Mouse (Mus musculus) G1E (cell line): Measurements from ENCODE around the gene Tmem245. TPM values are rescaled to one million over a fixed set of nuclear protein-coding genes. Genes with fewer than 3 reads are reported as not detected.

Source experiments
- ATAC-seq: 2 replicates; pipeline ENCODE4 v1.8.0; 2016; ENCODE audit warnings: mild to moderate bottlenecking; ENCODE audit not compliant: insufficient number of reproducible peaks, poor library complexity, low FRiP score, severe bottlenecking; ENCODE audit errors: extremely low read depth
- DNase-seq: peaks from one replicate; pipeline ENCODE4 v3.0.0; 2012; ENCODE audit warnings: low spot score
- H3K27me3 ChIP-seq: 2 replicates; pipeline ENCODE4 v1.6.1; 2012; ENCODE audit warnings: mild to moderate bottlenecking, low read length, inconsistent platforms; ENCODE audit not compliant: insufficient read depth
- H3K36me3 ChIP-seq: replicated peaks from 2 replicates; pipeline ENCODE3; 2012; ENCODE audit warnings: mild to moderate bottlenecking, inconsistent platforms
- H3K4me1 ChIP-seq: 2 replicates; pipeline ENCODE4 v1.6.1; 2012; ENCODE audit warnings: low read depth, low read length, inconsistent platforms, mixed read lengths; ENCODE audit not compliant: insufficient read depth
- H3K4me3 ChIP-seq: 2 replicates; pipeline ENCODE4 v1.5.1; 2012; ENCODE audit warnings: low read depth, mild to moderate bottlenecking, inconsistent platforms, low read length, moderate library complexity, mixed read lengths
- H3K9me3 ChIP-seq: replicated peaks from 2 replicates; pipeline ENCODE4 v1.6.1; 2012; ENCODE audit warnings: inconsistent platforms
- CTCF ChIP-seq: IDR thresholded peaks from 2 replicates; pipeline ENCODE4 v1.5.1; 2012; ENCODE audit warnings: low read depth, low read length, inconsistent platforms, mixed read lengths
- GATA1 ChIP-seq: IDR thresholded peaks from 2 replicates; pipeline ENCODE4 v1.6.1; 2012; ENCODE audit warnings: borderline replicate concordance, low read length, inconsistent platforms, mixed read lengths
- GATA2 ChIP-seq: IDR thresholded peaks from 2 replicates; pipeline ENCODE4 v1.6.1; 2012; ENCODE audit warnings: low read depth, low read length, inconsistent platforms, borderline replicate concordance
- POLR2AphosphoS5 ChIP-seq: IDR thresholded peaks from 2 replicates; pipeline ENCODE4 v1.6.1; 2012; ENCODE audit warnings: low read depth, low read length, inconsistent platforms; ENCODE audit not compliant: insufficient replicate concordance
- TAL1 ChIP-seq: conservative IDR thresholded peaks from 2 replicates; pipeline ENCODE4 v1.6.1; 2012; ENCODE audit warnings: low read depth, low read length, inconsistent platforms, mixed read lengths
- polyA plus RNA-seq: library from polyadenylated mRNA; stranded (reverse); fragments of >175 nt; gene quantifications from 2 replicates; pipeline ENCODE4 v1.2.3, GENCODE M21; 2012
- total RNA-seq, 2 experiments: library from RNA; stranded (forward) in 1 of 2; stranded (reverse) in 1 of 2; fragments of 200-1000 nt in 1 of 2; fragments of >200 nt in 1 of 2; fragmentation: Nextera tagmentation in 1 of 2; gene quantifications; 2 replicates each; pipeline ENCODE4 v1.2.3; 2014 to 2017

Gene Tmem245
- total and polyA plus RNA-seq, 3 experiments: 0.90 to 28.8 (median 9.1) TPM

DNA sequence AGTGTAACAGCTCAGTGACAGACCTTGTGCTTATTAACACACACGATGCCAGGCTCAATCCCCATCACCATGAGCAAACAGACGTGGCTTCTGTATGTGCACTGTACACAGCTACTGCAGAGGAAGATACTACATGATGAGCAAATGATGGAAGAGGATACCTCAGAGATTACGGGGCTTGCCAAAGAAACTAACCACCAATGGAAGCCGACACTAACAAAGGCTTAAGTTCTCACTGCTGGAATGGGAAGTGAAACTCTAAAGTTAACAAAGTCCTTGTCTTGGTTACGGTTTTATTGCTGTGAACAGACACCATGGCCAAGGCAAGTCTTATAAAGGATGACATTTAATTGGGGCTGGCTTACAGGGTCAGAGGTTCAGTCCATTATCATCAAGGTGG, 41.7 kb downstream of the Tmem245 start:
- H3K36me3 ChIP-seq: peaks cover 86% of the 10 kb centered on the region
- DNase-seq (no peak), ATAC-seq (no peak)
- no peaks in the 10 kb centered on the region for H3K9me3 ChIP-seq
- no peak for TF ChIP-seq CTCF
- TF ChIP-seq POLR2AphosphoS5: no peak
- TF ChIP-seq GATA2: no peak
- no peak for TF ChIP-seq TAL1
- TF ChIP-seq GATA1: no peak
- no peaks in the 10 kb centered on the region for H3K27me3 ChIP-seq
- no peak overlapping the region for H3K4me3 ChIP-seq
- no peaks in the 10 kb centered on the region for H3K4me1 ChIP-seq

DNA sequence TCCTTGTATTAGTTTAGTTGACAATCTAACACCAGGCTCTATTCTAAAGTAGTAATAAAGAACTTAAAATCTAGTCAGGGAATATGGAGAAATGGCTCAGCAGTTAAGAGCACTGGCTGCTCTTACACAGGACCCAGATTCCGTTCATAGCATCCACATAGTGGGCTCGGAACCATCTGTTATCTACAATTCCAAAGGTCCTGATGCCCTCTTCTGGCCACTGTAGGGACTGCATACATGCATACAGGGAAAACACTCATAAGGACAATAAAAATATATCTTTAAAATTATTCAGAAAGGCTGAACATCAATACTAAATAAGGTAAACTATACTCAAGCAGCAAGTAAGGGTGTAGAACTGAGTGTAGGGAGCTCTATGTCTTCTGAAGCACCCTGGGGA, 45.6 kb downstream of the Tmem245 start:
- ATAC-seq: no peak
- no peak for DNase-seq
- no peak for TF ChIP-seq GATA1
- no peak for TF ChIP-seq CTCF
- TF ChIP-seq GATA2: no peak
- no peak for TF ChIP-seq TAL1
- no peak for TF ChIP-seq POLR2AphosphoS5
- H3K9me3 ChIP-seq: no peaks in the 10 kb centered on the region
- H3K36me3 ChIP-seq: peaks cover 90% of the 10 kb centered on the region
- no peaks in the 10 kb centered on the region for H3K27me3 ChIP-seq
- no peaks in the 10 kb centered on the region for H3K4me1 ChIP-seq
- H3K4me3 ChIP-seq: no peak overlapping the region

DNA sequence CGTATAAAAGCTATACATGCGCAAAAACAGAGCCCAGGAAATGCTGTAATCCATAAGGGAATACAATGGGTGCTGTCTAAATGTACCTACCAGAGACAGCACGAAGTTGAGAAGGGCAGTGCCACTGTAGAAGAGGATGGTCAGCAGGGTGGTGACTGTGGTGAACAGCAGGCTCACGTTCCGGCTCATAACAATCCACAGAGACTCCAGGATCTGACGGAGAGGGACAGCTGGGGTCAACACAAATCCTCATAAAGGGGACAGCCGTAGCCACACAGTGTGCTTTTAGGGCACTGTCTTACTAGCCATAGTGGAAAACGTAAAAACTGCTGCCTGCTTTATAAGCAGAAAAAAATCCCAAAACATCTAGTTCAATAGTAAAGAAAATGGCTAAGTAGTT, 48.0 kb downstream of the Tmem245 start:
- peaks cover 3% of the 10 kb centered on the region; the same call in 1 of the 2 replicates for H3K4me1 ChIP-seq
- no peaks in the 10 kb centered on the region for H3K9me3 ChIP-seq
- peaks cover 83% of the 10 kb centered on the region for H3K36me3 ChIP-seq
- TF ChIP-seq GATA1: no peak
- TF ChIP-seq POLR2AphosphoS5: no peak
- no peak for TF ChIP-seq TAL1
- TF ChIP-seq CTCF: no peak
- no peak for TF ChIP-seq GATA2
- H3K27me3 ChIP-seq: no peaks in the 10 kb centered on the region
- ATAC-seq (no peak), DNase-seq (no peak)
- H3K4me3 ChIP-seq: no peak overlapping the region

DNA sequence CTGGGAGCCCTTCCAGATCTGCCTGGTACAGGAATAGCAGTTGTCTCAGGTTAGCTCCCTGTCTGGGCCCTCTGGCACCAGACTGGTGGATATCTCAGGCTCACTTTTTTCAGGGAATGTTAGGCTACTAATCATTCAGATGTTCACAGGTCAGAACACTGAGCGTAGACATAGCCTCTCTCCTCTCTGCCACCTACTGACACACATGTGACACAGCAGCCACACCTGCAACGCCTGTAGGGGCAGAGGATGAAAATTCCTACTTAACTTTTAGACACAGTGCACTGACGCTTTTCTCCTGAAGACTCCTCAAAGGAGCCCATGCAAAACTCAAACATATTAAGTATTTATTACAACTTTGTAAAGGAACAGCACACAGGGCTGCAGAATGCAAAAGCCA, 49.7 kb downstream of the Tmem245 start:
- no peak overlapping the region for H3K4me3 ChIP-seq
- H3K27me3 ChIP-seq: no peaks in the 10 kb centered on the region
- H3K9me3 ChIP-seq: no peaks in the 10 kb centered on the region
- TF ChIP-seq CTCF (no peak), TAL1 (no peak), POLR2AphosphoS5 (no peak), GATA1 (no peak), GATA2 (no peak)
- DNase-seq (no peak), ATAC-seq (no peak)
- H3K36me3 ChIP-seq: peaks cover 80% of the 10 kb centered on the region
- peaks cover 3% of the 10 kb centered on the region; the same call in 1 of the 2 replicates for H3K4me1 ChIP-seq

DNA sequence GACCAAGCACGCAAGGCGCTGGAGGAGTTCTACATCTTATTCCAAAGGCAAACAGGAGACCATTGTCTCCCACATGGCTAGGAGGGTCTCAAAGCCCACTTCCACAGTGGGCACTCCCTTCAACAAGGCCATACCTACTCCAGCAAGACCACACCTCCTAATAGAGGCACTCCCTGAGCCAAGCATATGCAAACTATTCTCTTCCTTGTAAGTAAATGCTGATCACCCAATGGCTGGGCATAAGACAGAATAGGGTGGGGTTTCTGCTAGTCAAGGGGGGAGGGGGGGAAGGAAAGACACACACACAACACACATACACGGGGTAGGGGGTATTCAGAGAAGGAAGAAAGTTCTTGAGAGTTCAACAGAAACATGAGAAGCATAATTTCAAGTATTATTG, 53.0 kb downstream of the Tmem245 start:
- DNase-seq (no peak), ATAC-seq (no peak)
- H3K4me3 ChIP-seq: no peak overlapping the region
- no peaks in the 10 kb centered on the region for H3K9me3 ChIP-seq
- TF ChIP-seq POLR2AphosphoS5 (no peak), GATA2 (no peak), CTCF (no peak), GATA1 (no peak), TAL1 (no peak)
- H3K4me1 ChIP-seq: peaks cover 3% of the 10 kb centered on the region; the same call in 1 of the 2 replicates
- no peaks in the 10 kb centered on the region for H3K27me3 ChIP-seq
- peaks cover 86% of the 10 kb centered on the region for H3K36me3 ChIP-seq

DNA sequence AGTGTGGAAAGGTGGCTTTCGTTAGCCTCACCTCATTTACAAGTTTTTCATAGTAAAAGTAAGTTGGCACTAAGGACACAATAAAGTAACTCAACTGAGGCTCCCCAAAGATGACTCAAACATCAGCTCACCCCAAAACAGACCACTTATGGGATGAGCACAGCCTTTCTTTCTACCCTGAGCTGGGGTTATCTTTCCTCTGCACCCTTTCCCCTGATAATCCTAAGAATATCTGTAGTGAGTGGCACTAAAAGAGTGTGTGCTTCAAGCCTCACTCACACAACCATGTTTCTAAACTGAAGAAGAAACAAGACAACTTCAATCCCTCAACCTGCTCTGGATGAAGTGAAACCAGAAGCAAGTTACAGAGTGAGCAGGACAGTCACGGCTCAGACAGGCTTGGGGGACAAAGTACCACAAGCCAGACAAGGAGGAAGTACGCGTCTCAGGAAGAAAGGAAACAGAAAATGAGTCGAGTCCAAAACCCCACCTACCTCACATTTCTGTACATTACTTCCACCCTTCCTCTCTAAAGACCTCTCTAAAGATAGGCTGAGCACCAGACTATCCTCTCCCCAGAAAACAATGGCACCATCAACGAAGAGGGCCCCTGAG, 54.6 kb downstream of the Tmem245 start:
- Histone ChIP-seq H3K27me3 (no peaks in the 10 kb centered on the region), H3K9me3 (no peaks in the 10 kb centered on the region), H3K36me3 (peaks cover 82% of the 10 kb centered on the region), H3K4me3 (no peak overlapping the region), H3K4me1 (peaks cover 3% of the 10 kb centered on the region; the same call in 1 of the 2 replicates)
- DNase-seq: no peak
- ATAC-seq: no peak
- TF ChIP-seq CTCF: no peak

DNA sequence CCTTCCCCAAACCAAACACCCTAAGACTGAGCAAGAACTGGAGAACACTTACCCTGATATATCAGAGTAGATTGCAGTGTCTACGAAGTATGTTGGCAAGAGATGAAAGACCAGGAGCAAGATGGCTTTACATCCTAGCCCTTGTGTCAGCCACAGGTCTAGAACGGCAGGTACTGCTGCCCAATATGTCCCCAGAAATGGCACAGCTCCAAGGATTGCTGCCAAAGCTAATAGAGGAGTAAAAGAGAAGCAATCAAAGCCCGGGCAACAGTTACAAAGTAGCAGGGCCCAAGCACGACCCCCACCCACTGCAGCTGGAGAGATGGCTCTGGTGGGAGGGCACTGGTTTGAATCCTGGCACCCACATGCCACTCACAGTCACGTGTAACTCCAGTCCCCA, 58.8 kb downstream of the Tmem245 start:
- ATAC-seq: no peak
- Histone ChIP-seq H3K4me3 (no peak overlapping the region), H3K36me3 (peaks cover 85% of the 10 kb centered on the region), H3K9me3 (no peaks in the 10 kb centered on the region), H3K4me1 (no peaks in the 10 kb centered on the region), H3K27me3 (no peaks in the 10 kb centered on the region)
- no peak for DNase-seq
- TF ChIP-seq GATA1 (no peak), GATA2 (no peak), CTCF (no peak)
